Mouse (Mus musculus) gastrocnemius, postnatal 4 days (tissue): ENCODE data around the gene Gsta4. TPM values are rescaled to one million over a fixed set of nuclear protein-coding genes. Genes with fewer than 3 reads are reported as not detected.
"Not testable (repeated sequence)": the region's sequence is repeated elsewhere in the genome, so short reads cannot be mapped to it uniquely, and the experiment has no call there.

Experiments used
- DNase-seq, 2 experiments: peaks; one replicate each; pipeline ENCODE4 v3.0.0; 2021 to 2022; ENCODE audit warnings: low spot score in 2 of 2, mixed read lengths in 2 of 2
- total RNA-seq, 2 experiments: library from RNA; stranded (reverse); gene quantifications; 2 replicates each; pipeline ENCODE4 v1.2.3; 2021

The Gsta4 gene
- total RNA-seq, 2 experiments from 2014 or later: 7.1 to 8.6 TPM

DNA sequence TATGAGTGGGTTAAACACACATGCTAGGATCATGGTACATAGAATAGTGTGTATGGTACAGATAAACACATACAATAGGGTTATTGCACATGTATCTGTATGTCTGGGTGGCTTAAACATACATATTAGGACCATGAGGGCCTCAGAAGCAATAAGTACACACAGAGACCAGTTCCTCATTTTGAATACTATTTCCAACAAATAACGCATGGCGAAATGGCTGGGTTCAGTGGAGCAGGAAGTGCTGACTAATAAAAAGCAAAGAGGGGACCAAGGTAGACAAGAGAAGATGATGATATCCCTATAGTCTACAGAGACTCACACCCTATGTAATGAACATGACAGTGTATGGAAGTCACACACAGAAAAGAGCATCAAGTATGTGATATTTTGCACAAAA is 45.5 kb downstream of the Gsta4 start:
- DNase-seq: no peak

DNA sequence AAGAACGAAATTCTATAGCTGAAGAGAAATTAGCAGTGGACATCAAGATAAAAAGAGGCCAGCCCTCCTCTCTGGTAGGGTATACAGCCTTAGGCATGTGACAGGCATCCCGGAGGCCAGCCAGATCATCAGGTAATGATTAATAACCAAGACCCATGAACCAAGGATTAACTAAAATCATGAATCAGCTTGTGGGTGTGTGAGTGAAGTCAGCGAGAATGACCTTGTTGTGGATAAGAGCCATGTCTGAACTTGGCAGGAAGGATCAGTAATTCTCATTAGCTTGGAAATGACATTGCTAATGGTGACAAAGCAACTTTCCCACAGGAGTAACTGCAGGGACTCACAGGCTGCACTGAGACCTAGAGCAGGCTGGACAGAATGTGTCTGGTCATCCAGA is 47.1 kb downstream of the Gsta4 start:
- not testable (repeated sequence) for DNase-seq

DNA sequence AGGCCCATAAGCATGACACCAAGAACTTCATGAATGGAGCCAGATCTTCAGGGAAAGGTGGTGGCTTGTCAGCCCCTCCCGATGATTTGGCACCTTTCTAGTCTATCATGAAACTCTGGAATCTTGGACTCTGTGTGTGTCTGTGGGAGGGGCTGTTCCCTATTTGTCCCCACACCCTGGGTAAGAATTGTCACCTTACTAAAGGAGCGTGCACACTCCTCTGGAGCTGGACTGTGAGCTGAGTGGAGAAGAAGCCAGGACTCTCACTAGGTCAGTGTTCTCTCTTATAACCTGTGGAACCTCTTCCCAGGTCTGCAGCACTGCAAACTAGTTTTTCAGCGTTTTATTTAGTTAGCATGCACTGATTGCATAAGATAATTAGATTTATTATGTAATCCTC is 47.9 kb downstream of the Gsta4 start, which contains the start of gene Gsta1:
Gene Gsta1 (plus strand): TSS at position 196 of the 400 bp plus-strand sequence.
- not testable (repeated sequence) for DNase-seq

DNA sequence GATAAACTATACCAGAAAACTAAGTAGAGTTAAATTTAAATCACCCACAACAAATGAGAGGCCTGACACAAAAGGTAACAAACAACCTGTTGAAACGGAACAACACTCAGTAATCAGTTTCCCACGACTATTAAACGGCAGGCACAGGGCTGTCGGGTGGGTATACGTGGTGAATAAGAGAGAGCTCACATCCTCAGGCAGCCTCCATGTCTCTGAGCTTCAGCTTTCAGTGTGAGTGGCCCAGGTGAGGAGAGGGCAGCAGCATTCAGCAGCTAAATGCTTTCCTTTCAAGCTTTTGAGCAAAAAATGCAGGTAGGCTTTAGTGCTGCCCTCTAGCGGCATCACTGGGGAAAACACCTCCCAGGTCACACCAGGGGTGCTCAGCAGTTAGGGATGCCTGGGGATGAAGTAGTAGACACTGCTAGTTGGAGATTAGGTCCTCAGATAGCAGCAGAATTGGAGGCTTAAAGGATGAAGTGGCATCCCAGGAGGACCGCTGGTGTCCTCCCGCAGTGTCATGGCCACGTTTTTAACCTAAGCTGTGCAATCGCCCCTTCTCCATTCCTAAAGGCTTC is 50.6 kb downstream of the Gsta4 start:
- DNase-seq: not testable (repeated sequence)

DNA sequence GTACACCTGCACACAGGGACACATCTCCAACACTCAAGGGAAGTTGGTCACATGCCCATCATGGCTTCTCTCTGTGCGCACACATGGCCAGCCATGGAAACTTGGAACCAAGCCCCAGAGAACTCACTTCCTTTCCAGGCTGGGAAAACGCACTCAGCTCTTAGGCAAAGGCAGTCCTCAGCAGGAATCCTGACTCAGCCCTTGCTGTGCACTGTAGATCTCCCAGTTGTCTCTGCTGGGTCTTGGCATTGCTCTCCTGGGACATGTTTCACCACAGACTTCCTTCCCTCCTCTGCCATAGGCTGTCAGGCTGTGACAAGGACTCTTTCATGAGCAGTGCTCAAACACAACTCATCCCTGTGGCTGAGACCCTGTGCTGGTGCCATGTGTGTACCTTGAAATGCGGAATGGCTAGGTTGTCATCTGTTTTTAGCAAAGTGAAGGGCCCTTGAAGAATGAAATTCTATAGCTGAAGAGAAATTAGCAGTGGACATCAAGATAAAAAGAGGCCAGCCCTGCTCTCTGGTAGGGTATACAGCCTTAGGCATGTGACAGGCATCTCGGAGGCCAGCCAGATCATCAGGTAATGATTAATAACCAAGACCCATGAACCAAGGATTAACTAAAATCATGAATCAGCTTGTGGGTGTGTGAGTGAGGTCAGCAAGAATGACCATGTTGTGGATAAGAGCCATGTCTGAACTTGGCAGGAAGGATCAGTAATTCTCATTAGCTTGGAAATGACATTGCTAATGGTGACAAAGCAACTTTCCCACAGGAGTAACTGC is 73.3 kb downstream of the Gsta4 start:
- not testable (repeated sequence) for DNase-seq

DNA sequence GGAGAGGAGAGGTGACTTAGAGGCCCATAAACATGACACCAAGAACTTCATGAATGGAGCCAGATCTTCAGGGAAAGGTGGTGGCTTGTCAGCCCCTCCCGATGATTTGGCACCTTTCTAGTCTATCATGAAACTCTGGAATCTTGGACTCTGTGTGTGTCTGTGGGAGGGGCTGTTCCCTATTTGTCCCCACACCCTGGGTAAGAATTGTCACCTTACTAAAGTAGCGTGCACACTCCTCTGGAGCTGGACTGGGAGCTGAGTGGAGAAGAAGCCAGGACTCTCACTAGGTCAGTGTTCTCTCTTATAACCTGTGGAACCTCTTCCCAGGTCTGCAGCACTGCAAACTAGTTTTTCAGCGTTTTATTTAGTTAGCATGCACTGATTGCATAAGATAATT is 74.3 kb downstream of the Gsta4 start, which contains the start of gene Gm3776:
Gene Gm3776 (plus strand): TSS at position 216 of the 400 bp plus-strand sequence.
- DNase-seq: not testable (repeated sequence)

Other genes starting within 250 kb of the Gsta4 start
- gene Gcm1, start 130.8 kb upstream of the Gsta4 start, total RNA-seq: not detected
- 10 to 100 TPM; 48.1 to 49.1 TPM for gene Fbxo9, start 73.7 kb upstream of the Gsta4 start, total RNA-seq
- gene Ick, start 73.6 kb upstream of the Gsta4 start, total RNA-seq: 10 to 100 TPM; 26.0 to 31.0 TPM
- not detected for gene Gsta1, start 47.9 kb downstream of the Gsta4 start, total RNA-seq
- gene Gm3776, start 74.4 kb downstream of the Gsta4 start, total RNA-seq: not detected
- not detected for gene Gm10639, start 107.1 kb downstream of the Gsta4 start, total RNA-seq
- gene Omt2a, start 132.0 kb downstream of the Gsta4 start, total RNA-seq: not detected
- gene Omt2b, start 144.8 kb downstream of the Gsta4 start, total RNA-seq: not detected
- not detected for gene Gsta2, start 173.0 kb downstream of the Gsta4 start, total RNA-seq
- gene Dppa5a, start 185.4 kb downstream of the Gsta4 start, total RNA-seq: not detected
- under 1 TPM in 1 of 2 experiments, not detected in 1; 0.20 TPM for gene Ooep, start 196.0 kb downstream of the Gsta4 start, total RNA-seq
- under 1 TPM; 0.12 to 0.18 TPM for gene Ddx43, start 213.0 kb downstream of the Gsta4 start, total RNA-seq